Mouse (Mus musculus): ENCODE measurements around the gene Itga2. TPM values are rescaled to one million over a fixed set of nuclear protein-coding genes. Genes with fewer than 3 reads are reported as not detected.

Gene Itga2
- polyA plus RNA-seq, 1 experiment from 2014 or later: 2.4 TPM

- no peak overlapping the region for H3K27ac ChIP-seq
- 93% methylated on average over 6 of the region's 6 CpGs for WGBS
- H3K27me3 ChIP-seq: no peaks in the 10 kb centered on the region
- no peaks in the 10 kb centered on the region for H3K9me3 ChIP-seq
- H3K4me3 ChIP-seq (replicated peaks): no peak overlapping the region
- no peaks in the 10 kb centered on the region for H3K36me3 ChIP-seq
- no peak overlapping the region for H3K9ac ChIP-seq (replicated peaks)
- no peak for ATAC-seq (ENCODE audit: insufficient number of reproducible peaks, insufficient read depth, low FRiP score, low TSS enrichment, low read depth)
- H3K4me1 ChIP-seq (replicated peaks): no peaks in the 10 kb centered on the region
- H3K4me2 ChIP-seq: no peak overlapping the region
Measured at GRCm38 (mm10) chr13:114845804-114846203, 86.1 kb downstream of the Itga2 start.

- Histone ChIP-seq H3K4me1 (replicated peaks) (peaks cover 11% of the 10 kb centered on the region; the same call in 1 of the 2 replicates), H3K27ac (no peak overlapping the region), H3K4me3 (replicated peaks) (no peak overlapping the region), H3K9me3 (no peaks in the 10 kb centered on the region), H3K9ac (replicated peaks) (no peak overlapping the region), H3K36me3 (no peaks in the 10 kb centered on the region), H3K4me2 (no peak overlapping the region), H3K27me3 (no peaks in the 10 kb centered on the region)
- ATAC-seq (ENCODE audit: insufficient number of reproducible peaks, insufficient read depth, low FRiP score, low TSS enrichment, low read depth): no peak
- 75% methylated on average over 1 of the region's 1 CpGs for WGBS
Measured at GRCm38 (mm10) chr13:114843318-114843717, 88.6 kb downstream of the Itga2 start.

GRCm38 (mm10) chr13:114840545-114840944 lies 91.4 kb downstream of the Itga2 start:
- H3K36me3 ChIP-seq: peaks cover 7% of the 10 kb centered on the region; the same call in 1 of the 2 replicates
- 86% methylated on average over 4 of the region's 4 CpGs for WGBS
- peaks cover 11% of the 10 kb centered on the region; the same call in 1 of the 2 replicates for H3K4me1 ChIP-seq (replicated peaks)
- H3K27me3 ChIP-seq: no peaks in the 10 kb centered on the region
- H3K9me3 ChIP-seq: no peaks in the 10 kb centered on the region
- ATAC-seq (ENCODE audit: insufficient number of reproducible peaks, insufficient read depth, low FRiP score, low TSS enrichment, low read depth): no peak
- H3K4me3 ChIP-seq (replicated peaks): no peak overlapping the region
- H3K9ac ChIP-seq (replicated peaks): no peak overlapping the region
- no peak overlapping the region for H3K27ac ChIP-seq
- no peak overlapping the region for H3K4me2 ChIP-seq

- H3K36me3 ChIP-seq: peaks cover 14% of the 10 kb centered on the region; the same call in 1 of the 2 replicates
- H3K4me3 ChIP-seq (replicated peaks): no peak overlapping the region
- 80% methylated on average over 9 of the region's 9 CpGs for WGBS
- no peak overlapping the region for H3K4me2 ChIP-seq
- H3K27me3 ChIP-seq: no peaks in the 10 kb centered on the region
- H3K9me3 ChIP-seq: no peaks in the 10 kb centered on the region
- H3K27ac ChIP-seq: peak overlapping the region; percentile 36; the same call in 1 of the 2 replicates
- H3K9ac ChIP-seq (replicated peaks): no peak overlapping the region
- no peak for ATAC-seq (ENCODE audit: insufficient number of reproducible peaks, insufficient read depth, low FRiP score, low TSS enrichment, low read depth)
- H3K4me1 ChIP-seq (replicated peaks): peaks cover 11% of the 10 kb centered on the region; the same call in 1 of the 2 replicates
Measured at GRCm38 (mm10) chr13:114839098-114839497, 92.8 kb downstream of the Itga2 start.

GRCm38 (mm10) chr13:114838535-114838990 lies 93.3 kb downstream of the Itga2 start:
- peaks cover 11% of the 10 kb centered on the region; the same call in 1 of the 2 replicates for H3K4me1 ChIP-seq (replicated peaks)
- no peak; the same call in 1 of the 2 replicates for ATAC-seq (ENCODE audit: insufficient number of reproducible peaks, insufficient read depth, low FRiP score, low TSS enrichment, low read depth)
- WGBS: 72% methylated on average over 5 of the region's 5 CpGs
- no peak overlapping the region for H3K4me3 ChIP-seq (replicated peaks)
- H3K9me3 ChIP-seq: no peaks in the 10 kb centered on the region
- peak overlapping the region; percentile 36; the same call in 1 of the 2 replicates for H3K27ac ChIP-seq
- no peak overlapping the region for H3K9ac ChIP-seq (replicated peaks)
- peaks cover 14% of the 10 kb centered on the region; the same call in 1 of the 2 replicates for H3K36me3 ChIP-seq
- H3K4me2 ChIP-seq: no peak overlapping the region
- H3K27me3 ChIP-seq: no peaks in the 10 kb centered on the region

- H3K27ac ChIP-seq: no peak overlapping the region
- 91% methylated on average over 7 of the region's 7 CpGs for WGBS
- ATAC-seq (ENCODE audit: insufficient number of reproducible peaks, insufficient read depth, low FRiP score, low TSS enrichment, low read depth): no peak
Measured at GRCm38 (mm10) chr13:114837061-114837460, 94.8 kb downstream of the Itga2 start.

GRCm38 (mm10) chr13:114834580-114834979 lies 97.3 kb downstream of the Itga2 start:
- WGBS: 62% methylated on average over 2 of the region's 2 CpGs
- H3K4me2 ChIP-seq: no peak overlapping the region
- no peaks in the 10 kb centered on the region for H3K27me3 ChIP-seq
- ATAC-seq (ENCODE audit: insufficient number of reproducible peaks, insufficient read depth, low FRiP score, low TSS enrichment, low read depth): no peak
- H3K4me3 ChIP-seq (replicated peaks): no peak overlapping the region
- H3K9me3 ChIP-seq: no peaks in the 10 kb centered on the region
- no peak overlapping the region for H3K9ac ChIP-seq (replicated peaks)
- H3K27ac ChIP-seq: no peak overlapping the region
- peaks cover 11% of the 10 kb centered on the region; the same call in 1 of the 2 replicates for H3K4me1 ChIP-seq (replicated peaks)
- H3K36me3 ChIP-seq: peaks cover 26% of the 10 kb centered on the region; the same call in 1 of the 2 replicates

More at GRCm38 (mm10) chr13:114837061-114837460, 94.8 kb downstream of the Itga2 start:
- Histone ChIP-seq H3K27me3 (no peaks in the 10 kb centered on the region), H3K9me3 (no peaks in the 10 kb centered on the region), H3K4me3 (replicated peaks) (no peak overlapping the region), H3K36me3 (peaks cover 14% of the 10 kb centered on the region; the same call in 1 of the 2 replicates), H3K9ac (replicated peaks) (no peak overlapping the region), H3K4me1 (replicated peaks) (peaks cover 11% of the 10 kb centered on the region; the same call in 1 of the 2 replicates), H3K4me2 (no peak overlapping the region)

GRCm38 (mm10) chr13:114833351-114833750 lies 98.5 kb downstream of the Itga2 start:
- H3K4me3 ChIP-seq (replicated peaks): no peak overlapping the region
- peaks cover under 1% of the 10 kb centered on the region; the same call in 1 of the 2 replicates for H3K4me1 ChIP-seq (replicated peaks)
- peaks cover 34% of the 10 kb centered on the region for H3K36me3 ChIP-seq
- ATAC-seq (ENCODE audit: insufficient number of reproducible peaks, insufficient read depth, low FRiP score, low TSS enrichment, low read depth): no peak
- no peaks in the 10 kb centered on the region for H3K27me3 ChIP-seq
- H3K9ac ChIP-seq (replicated peaks): no peak overlapping the region
- no peak overlapping the region for H3K4me2 ChIP-seq
- no peak overlapping the region for H3K27ac ChIP-seq
- H3K9me3 ChIP-seq: no peaks in the 10 kb centered on the region
- 93% methylated on average over 4 of the region's 4 CpGs for WGBS

- H3K9ac ChIP-seq (replicated peaks): no peak overlapping the region
- ATAC-seq (ENCODE audit: insufficient number of reproducible peaks, insufficient read depth, low FRiP score, low TSS enrichment, low read depth): no peak
- H3K4me2 ChIP-seq: no peak overlapping the region
- no peaks in the 10 kb centered on the region for H3K9me3 ChIP-seq
- H3K27ac ChIP-seq: no peak overlapping the region
- H3K4me3 ChIP-seq (replicated peaks): no peak overlapping the region
- H3K4me1 ChIP-seq (replicated peaks): no peaks in the 10 kb centered on the region
- WGBS: 69% methylated on average over 5 of the region's 5 CpGs
- peaks cover 39% of the 10 kb centered on the region for H3K36me3 ChIP-seq
- no peaks in the 10 kb centered on the region for H3K27me3 ChIP-seq
Measured at GRCm38 (mm10) chr13:114832761-114833160, 99.1 kb downstream of the Itga2 start.

- 86% methylated on average over 4 of the region's 4 CpGs for WGBS
- H3K4me1 ChIP-seq (replicated peaks): no peaks in the 10 kb centered on the region
Measured at GRCm38 (mm10) chr13:114831367-114831833, 100.5 kb downstream of the Itga2 start.

GRCm38 (mm10) chr13:114825377-114825855 lies 106.5 kb downstream of the Itga2 start:
- peaks cover 63% of the 10 kb centered on the region for H3K36me3 ChIP-seq
- H3K4me2 ChIP-seq: no peak overlapping the region

More at GRCm38 (mm10) chr13:114831367-114831833, 100.5 kb downstream of the Itga2 start:
- Histone ChIP-seq H3K27me3 (no peaks in the 10 kb centered on the region), H3K9ac (replicated peaks) (no peak overlapping the region), H3K9me3 (no peaks in the 10 kb centered on the region), H3K4me2 (no peak overlapping the region), H3K36me3 (peaks cover 49% of the 10 kb centered on the region), H3K27ac (no peak overlapping the region), H3K4me3 (replicated peaks) (no peak overlapping the region)
- ATAC-seq (ENCODE audit: insufficient number of reproducible peaks, insufficient read depth, low FRiP score, low TSS enrichment, low read depth): peak; percentile 67; the same call in 1 of the 2 replicates

More at GRCm38 (mm10) chr13:114825377-114825855, 106.5 kb downstream of the Itga2 start:
- ATAC-seq (ENCODE audit: insufficient number of reproducible peaks, insufficient read depth, low FRiP score, low TSS enrichment, low read depth): no peak
- Histone ChIP-seq H3K9ac (replicated peaks) (no peak overlapping the region), H3K9me3 (no peaks in the 10 kb centered on the region), H3K27ac (no peak overlapping the region), H3K4me1 (replicated peaks) (no peaks in the 10 kb centered on the region), H3K4me3 (replicated peaks) (no peak overlapping the region), H3K27me3 (no peaks in the 10 kb centered on the region)
- 91% methylated on average over 6 of the region's 6 CpGs for WGBS

Measured in limb, embryonic 12.5 days (tissue).